Mouse (Mus musculus): Measurements from ENCODE around the gene Fto. TPM values are rescaled to one million over a fixed set of nuclear protein-coding genes. Genes with fewer than 3 reads are reported as not detected.

The Fto gene
- total RNA-seq, 2 experiments from 2014 or later = 81.7 to 85.5 TPM

DNA sequence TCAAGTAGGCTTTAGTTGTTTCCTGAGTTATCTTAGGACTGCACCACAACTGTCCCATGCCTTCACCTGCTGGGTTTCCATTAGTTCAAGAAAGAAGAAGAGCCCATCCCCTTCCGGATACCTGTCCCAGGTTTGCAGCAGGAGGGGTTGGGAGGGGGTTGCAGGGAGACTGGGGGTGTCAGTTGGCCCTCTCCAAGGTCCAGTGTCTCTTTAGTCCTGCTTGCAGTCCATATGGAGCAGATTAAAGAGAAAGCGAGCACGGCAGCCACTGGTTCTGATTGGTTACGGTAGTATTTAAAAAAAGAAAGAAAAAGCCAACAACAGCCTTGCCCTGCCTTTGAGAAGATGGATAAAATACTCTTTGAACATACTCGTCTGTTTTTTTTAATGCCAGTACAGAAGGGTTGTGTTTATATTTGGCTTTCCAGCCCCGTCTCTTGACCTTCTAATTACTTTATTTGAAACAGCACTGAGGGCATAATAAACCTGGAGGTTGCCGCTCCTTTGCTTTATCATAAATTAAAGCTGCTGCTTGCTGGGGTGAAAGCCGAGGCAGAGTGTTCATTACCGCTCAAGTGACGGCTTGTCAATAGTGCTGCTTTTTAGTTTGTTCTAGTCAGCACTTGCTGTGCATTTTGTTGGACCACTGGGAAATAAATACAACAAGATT, 279.2 kb downstream of the Fto start:
- no peak for DNase-seq
- H3K27ac ChIP-seq = no peak overlapping the region
- intact Hi-C loops (cut with DNase I) = no loop called here
- H3K4me3 ChIP-seq = no peak overlapping the region
- TF ChIP-seq CTCF (IDR thresholded peaks at IDR 0.05) = no peak

DNA sequence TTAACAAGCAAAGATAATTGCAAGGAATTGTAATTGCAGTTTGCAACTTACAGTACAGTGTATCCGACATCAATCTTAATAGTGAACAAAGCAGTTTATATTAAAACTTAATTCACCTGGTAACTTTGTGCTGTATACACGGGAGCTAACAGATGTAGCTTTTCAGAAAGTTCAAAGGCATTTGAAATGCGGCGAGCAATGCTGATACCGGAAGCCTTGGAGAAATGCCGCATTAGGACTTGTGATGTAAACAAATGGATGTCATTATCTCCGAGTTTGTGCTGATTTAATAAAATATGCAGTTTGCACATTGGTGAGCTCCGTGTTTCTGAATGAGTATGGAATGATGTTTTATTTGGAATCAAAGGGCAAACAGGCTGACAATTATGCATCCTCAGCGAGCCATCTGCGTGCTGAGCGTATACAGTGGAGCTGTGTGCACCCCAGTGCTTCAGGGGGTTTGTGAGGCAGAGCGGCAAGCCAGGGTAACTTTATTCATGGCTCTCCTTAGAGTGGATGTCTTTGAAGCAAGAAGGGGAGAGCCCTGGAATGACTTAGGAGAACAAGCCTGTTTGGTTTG, 280.0 kb downstream of the Fto start:
- no peak for DNase-seq
- no peak overlapping the region for H3K27ac ChIP-seq
- TF ChIP-seq CTCF (IDR thresholded peaks at IDR 0.05) = no peak
- intact Hi-C loops (cut with DNase I) = no loop called here
- H3K4me3 ChIP-seq = no peak overlapping the region

DNA sequence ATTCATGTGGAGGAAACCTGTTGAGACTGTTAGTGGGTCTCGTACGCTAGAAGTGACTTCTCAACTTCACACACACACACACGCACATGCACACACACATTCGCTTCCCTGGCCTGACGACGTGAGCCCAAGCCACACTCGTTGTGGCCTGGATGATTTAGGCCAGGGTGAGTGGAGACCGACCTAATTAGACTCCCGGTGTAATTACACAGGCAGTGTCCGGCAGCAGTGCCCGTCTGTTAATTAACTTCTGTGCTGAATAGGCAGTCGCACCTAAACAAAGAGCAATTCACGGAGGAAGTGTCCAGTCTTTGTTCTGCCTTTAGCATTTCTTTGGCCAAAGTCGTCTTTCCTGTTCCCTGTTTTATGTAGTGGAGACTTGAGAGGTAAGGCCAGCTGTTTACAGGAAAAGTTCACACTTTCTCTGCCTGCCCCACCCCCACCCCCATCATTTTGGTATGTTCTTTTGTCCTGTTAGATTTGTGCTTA, 286.1 kb downstream of the Fto start:
- DNase-seq = no peak
- no peak for TF ChIP-seq CTCF (IDR thresholded peaks at IDR 0.05)
- intact Hi-C loops (cut with DNase I) = no loop called here
- Histone ChIP-seq H3K27ac (no peak overlapping the region), H3K4me3 (no peak overlapping the region)

DNA sequence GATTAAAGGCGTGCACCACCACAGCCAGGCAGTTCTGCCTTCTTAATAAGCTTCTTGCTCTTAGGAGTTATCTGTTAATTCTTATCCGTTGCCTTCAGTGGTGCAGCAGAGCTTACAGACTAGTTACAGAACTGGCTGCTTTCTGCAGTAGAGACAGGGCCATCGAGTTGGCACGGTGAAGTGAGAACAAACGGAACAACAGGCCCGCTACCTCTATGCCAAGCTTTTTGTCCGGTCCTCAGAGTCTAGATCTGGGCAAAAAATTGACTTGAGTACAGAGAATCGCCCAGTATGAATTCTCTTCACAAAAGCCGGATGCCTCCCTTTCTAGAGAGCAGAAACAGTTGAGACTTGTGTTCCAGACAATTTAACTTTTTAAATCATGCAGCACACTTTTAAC, 290.4 kb downstream of the Fto start:
- intact Hi-C loops (cut with DNase I) = no loop called here
- H3K27ac ChIP-seq = no peak overlapping the region
- H3K4me3 ChIP-seq = no peak overlapping the region
- no peak for DNase-seq
- TF ChIP-seq CTCF (IDR thresholded peaks at IDR 0.05) = no peak

DNA sequence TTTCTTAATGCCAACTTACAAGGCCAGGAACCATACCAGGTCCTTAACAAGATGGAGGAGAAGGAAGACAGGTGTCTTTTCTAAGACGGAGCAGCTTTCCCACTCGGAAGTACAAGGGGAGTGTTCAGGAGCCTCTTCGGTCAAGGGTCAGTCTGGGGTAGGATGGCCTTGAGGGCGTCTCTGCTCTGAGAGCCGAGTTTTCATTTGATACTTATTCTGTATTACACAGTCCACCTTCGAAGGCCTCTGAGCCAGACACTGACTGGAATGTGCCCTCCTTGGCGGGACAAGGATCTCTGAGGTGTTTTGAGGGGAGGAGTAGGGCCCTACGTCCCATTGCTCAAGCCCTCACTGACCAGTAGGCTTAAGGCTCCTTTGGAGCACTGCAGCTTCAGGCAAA, 292.6 kb downstream of the Fto start:
- Histone ChIP-seq H3K4me3 (no peak overlapping the region), H3K27ac (no peak overlapping the region)
- TF ChIP-seq CTCF (IDR thresholded peaks at IDR 0.05) = no peak
- no peak for DNase-seq
- intact Hi-C loops (cut with DNase I) = no loop called here

DNA sequence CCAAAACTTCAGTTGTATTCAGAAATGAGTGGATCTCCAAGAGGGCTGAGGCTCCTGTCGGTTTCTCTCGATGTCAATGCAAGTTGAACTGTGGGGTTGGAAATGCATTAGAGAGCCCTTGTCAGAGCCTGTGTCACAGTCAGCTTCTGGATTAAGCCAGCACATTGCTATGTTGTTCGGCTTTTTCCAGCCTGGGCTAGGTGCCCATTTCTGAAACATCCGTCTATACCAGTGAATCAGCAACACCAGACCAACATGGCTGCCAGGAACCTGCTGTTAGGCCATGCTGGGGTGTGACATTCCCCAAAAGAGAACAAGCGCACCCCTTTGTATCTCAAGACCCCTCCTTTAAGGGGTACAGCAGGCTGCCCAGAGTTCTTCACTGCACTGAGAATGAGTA, 293.8 kb downstream of the Fto start:
- intact Hi-C loops (cut with DNase I) = no loop called here

DNA sequence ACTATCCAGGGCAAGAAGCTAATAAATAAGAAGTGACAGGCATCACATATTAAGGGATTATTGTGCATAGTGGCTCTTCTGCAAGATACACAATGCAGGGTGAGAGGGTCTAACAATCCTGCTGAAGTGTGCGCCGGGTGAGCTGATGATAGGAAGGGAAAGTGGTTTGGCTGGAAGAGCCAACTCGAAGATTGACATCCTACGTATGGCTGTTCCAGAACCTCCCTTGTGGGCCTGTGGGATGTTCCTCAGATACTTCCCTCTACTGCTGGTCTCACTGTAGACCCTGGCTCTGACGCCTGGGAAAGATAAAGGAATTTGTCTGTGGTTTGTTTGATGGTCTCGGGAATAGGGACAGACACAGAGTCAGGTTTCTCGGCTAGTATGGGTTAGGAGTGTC, 297.9 kb downstream of the Fto start:
- intact Hi-C loops (cut with DNase I) = no loop called here
- no peak for DNase-seq
- Histone ChIP-seq H3K27ac (no peak overlapping the region), H3K4me3 (no peak overlapping the region)
- no peak for TF ChIP-seq CTCF (IDR thresholded peaks at IDR 0.05)

More for the DNA sequence above, 293.8 kb downstream of the Fto start:
- H3K4me3 ChIP-seq = no peak overlapping the region
- TF ChIP-seq CTCF (IDR thresholded peaks at IDR 0.05) = no peak
- peak; percentile 44 for DNase-seq
- H3K27ac ChIP-seq = no peak overlapping the region

DNA sequence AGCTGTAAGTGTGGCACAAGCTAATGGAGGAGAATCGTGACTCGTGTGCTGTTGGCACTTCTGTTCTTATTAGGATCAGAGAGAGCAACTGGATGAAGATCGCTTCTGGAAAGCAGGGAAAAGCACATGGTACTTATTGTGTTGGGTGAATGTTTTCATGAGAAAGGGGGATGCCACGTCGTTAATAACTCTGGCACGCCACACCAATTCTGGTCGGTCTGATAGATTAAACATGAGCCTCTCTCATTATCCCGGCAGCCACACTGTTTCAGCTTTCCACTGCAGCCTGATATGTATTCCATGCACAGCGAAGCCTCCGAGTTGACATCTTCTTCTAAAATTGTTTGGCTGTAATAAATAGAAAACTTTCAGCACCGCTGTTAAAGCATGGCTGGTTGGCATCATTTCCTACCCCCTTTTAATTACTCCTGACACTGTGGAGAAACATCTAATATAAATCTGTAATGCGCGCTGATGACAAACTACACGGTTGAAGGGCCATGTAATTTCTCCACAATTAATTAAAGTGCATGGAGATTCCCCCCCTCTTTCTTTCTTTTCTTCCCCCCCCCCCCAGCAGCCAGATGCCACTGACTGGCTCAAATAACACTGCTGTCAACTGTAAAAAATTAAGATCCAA, 298.5 kb downstream of the Fto start:
- intact Hi-C loops (cut with DNase I) = no loop called here
- Histone ChIP-seq H3K4me3 (no peak overlapping the region), H3K27ac (no peak overlapping the region)
- no peak for DNase-seq
- TF ChIP-seq CTCF (IDR thresholded peaks at IDR 0.05) = no peak

DNA sequence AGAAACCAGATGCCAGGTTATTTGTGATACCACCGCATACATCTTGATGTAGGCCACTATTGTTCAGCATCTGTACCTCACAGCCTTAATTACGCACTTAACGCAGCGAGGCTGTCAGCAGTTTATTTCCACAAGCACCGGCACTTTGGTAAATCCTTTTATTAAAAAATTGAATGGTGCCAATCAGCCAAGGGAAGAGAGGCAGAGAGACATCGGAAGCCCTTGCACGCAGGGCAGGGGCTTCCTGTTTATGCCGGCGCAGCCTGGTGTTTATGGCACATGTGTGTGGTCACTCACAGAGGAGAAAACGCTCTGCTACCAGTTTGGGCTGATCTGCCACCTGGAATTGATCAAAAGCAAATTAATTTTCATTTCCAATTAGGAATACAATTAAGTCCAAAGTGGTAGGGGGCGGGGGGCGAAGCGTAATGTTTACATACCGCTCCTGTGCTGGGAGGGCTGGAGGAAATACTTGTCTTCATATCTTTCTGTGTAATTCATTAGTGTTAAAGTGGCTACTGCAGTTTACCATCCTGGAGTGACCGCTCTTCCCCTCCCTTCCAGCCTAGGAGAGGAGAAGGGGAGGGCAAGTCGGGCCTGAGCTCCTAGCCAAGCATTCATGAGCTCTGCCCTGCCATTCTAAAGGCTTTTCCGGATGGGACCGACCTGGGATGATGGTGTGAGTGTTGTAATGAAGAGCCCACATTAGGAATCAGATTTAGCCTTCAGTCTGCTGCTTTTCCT, 299.2 kb downstream of the Fto start:
- DNase-seq = no peak
- H3K4me3 ChIP-seq = no peak overlapping the region
- H3K27ac ChIP-seq = no peak overlapping the region
- intact Hi-C loops (cut with DNase I) = no loop called here
- TF ChIP-seq CTCF (IDR thresholded peaks at IDR 0.05) = no peak

DNA sequence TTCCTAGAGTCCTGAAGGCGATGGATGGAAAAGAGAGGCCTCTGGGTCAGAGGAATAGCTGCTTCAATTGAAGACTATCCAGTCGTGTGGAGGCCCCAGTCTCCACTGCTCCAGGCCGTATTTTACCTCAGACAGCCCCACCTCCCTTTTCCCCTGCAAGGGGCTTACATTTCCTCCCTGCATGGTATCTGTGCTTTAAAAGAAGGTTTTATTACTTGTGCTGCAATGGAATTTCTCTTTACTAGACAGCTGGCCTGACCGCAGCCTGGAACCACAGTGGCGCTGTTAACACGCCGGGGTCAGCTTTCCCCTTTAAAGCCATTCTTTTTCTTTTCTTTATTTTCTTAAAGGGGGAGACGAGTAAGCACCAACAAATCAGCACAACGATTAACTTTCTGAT, 300.3 kb downstream of the Fto start:
- no peak overlapping the region for H3K27ac ChIP-seq
- DNase-seq = no peak
- TF ChIP-seq CTCF (IDR thresholded peaks at IDR 0.05) = no peak
- intact Hi-C loops (cut with DNase I) = no loop called here
- H3K4me3 ChIP-seq = no peak overlapping the region

DNA sequence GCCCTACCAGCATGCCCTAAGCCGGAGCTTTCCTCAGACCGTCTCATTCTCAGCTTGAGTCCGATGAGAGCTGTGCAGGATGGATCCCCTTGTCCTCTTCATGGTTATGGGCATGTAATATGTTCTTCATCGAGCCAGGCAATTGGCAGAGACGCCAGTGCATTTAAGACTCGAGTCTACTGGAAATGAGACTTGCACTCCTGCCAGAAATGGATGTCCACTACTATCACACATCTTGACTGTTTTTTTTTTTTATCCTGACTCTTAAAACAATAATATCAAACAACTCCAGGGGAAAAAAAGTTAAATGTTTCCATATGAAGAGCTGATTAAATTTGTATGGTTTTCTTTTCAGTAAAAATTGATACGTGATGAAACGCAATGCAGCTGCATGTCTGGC, 301.9 kb downstream of the Fto start:
- DNase-seq = no peak
- intact Hi-C loops (cut with DNase I) = no loop called here
- no peak overlapping the region for H3K27ac ChIP-seq
- no peak overlapping the region for H3K4me3 ChIP-seq
- no peak for TF ChIP-seq CTCF (IDR thresholded peaks at IDR 0.05)

DNA sequence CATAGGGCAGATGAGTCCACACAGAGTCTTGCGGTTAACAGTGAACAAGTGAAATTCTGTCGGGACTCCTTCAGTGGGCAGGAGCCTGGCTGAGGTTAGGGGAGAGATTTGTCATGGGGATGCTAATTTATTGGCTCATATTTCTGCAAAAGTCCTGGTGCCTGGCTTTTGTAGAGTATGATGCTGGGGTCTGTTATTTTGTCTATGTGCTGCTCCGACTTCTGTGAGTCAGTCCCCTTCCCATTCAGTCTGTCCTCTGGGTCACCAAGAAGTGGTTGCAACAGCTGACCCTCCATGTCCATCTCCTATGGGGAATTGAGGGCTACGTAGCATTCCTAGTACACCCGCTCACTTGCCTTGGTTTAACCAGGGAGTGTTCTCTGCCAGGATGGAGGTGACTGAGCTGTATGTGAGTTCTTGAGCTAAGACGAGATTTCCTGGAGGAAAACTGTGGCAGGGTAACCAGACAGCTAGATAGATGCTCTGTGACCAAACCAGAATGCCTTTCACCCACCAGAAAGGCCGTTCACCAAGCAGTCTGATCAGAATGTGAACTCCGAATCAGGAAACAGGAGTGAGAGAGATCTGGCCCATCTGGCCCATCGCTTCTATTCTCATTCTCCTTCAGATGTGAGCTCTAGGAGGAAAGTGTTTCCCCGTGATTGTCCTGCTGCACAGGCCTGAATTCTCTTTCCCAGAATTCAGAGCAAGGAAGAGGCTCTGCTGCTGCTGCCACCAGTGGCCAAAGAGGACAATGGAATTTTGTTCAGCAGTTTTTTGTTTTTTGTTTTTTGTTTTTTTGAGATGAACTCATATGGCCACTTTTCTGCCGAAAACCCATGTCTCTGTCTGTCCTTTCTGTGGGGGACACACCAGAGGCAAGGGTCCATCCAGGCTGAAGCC, 302.7 kb downstream of the Fto start:
- TF ChIP-seq CTCF (IDR thresholded peaks at IDR 0.05) = no peak
- no peak for DNase-seq
- Histone ChIP-seq H3K4me3 (no peak overlapping the region), H3K27ac (no peak overlapping the region)
- intact Hi-C loops (cut with DNase I) = no loop called here

Data from gastrocnemius, adult 2 months (tissue).